Mouse (Mus musculus): Measurements from ENCODE around the gene Srrm3. TPM values are rescaled to one million over a fixed set of nuclear protein-coding genes. Genes with fewer than 3 reads are reported as not detected.
A peak's percentile ranks its signal among the peaks of the same experiment; 100 is the strongest.

Srrm3 gene
- polyA plus RNA-seq, 1 experiment: 0.12 TPM

DNA sequence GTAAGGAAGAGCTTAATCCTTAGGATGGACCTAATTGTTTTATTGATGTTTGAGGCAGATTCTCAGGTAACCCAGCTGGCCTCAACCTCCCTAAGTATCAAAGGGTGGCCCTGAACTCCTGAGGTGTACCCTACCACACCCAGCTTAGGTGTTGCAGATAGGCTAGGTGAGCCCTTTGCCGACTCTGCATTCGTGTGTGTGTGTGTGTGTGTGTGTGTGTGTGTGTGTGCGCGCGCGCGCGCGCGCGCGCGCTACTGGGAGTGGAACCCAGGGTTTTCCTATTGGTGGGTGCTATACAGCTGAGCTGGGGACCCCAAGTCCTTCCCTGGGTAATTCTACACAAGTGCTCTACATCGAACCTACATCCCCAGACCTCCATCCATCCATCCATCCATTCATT is 44.8 kb downstream of the Srrm3 start:
- no peaks in the 10 kb centered on the region for H3K36me3 ChIP-seq (ENCODE audit: control insufficient read depth, insufficient read depth, low read length)
- H3K27me3 ChIP-seq (ENCODE audit: control insufficient read depth, insufficient read depth, low read length): no peaks in the 10 kb centered on the region

DNA sequence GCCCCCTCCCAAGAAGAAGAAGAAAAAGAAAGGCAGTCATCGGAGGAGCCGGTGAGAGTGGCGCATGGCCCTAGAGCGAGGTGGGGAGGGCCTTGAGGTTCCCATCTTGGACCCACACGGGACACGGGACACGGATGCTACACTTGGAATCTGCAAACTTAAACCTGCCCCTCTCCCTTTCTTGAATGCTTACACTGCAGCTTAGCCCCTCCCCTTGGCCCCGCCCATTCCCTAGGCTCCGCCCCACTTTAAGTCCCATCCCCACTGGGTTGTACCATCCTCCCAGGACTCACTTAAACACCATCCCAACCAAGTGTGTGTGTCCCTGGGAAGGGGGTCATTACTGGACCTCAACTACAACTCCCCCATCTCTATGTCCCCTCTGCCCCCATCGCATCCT is 45.7 kb downstream of the Srrm3 start:
- TF ChIP-seq POLR2A (IDR thresholded peaks at IDR 0.05; ENCODE audit: control insufficient read depth, low read depth, low read length): no peak
- TF ChIP-seq CTCF (IDR thresholded peaks at IDR 0.05; ENCODE audit: control insufficient read depth, insufficient read depth, insufficient replicate concordance, low read depth, low read length): no peak

More for the DNA sequence above, 44.8 kb downstream of the Srrm3 start:
- no peak for TF ChIP-seq POLR2A (IDR thresholded peaks at IDR 0.05; ENCODE audit: control insufficient read depth, low read depth, low read length)
- TF ChIP-seq CTCF (IDR thresholded peaks at IDR 0.05; ENCODE audit: control insufficient read depth, insufficient read depth, insufficient replicate concordance, low read depth, low read length): no peak
- Histone ChIP-seq H3K4me1 (ENCODE audit: control insufficient read depth, insufficient read depth, low read length) (no peaks in the 10 kb centered on the region), H3K4me3 (ENCODE audit: control insufficient read depth, low read depth, low read length) (no peak overlapping the region), H3K27ac (ENCODE audit: control insufficient read depth, insufficient read depth, low read depth, low read length) (no peak overlapping the region)

DNA sequence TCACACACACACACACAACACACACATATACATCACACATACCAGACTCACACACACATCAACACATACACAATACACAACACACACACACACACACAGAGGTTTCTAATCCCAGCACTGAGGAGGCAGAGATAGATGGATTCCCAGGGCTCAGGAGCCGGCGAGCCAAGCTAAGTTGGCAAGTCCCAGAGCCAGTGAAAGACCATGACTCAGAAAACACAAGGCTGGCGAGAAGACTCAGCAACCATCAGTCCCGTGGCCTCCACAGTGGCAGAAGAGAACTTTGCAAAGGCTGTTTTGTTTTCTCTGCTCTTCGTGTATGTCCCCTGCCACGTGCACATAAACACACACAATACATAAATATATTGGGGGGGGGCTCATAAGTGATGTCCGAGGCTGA is 47.0 kb downstream of the Srrm3 start:
- H3K36me3 ChIP-seq (ENCODE audit: control insufficient read depth, insufficient read depth, low read length): no peaks in the 10 kb centered on the region
- H3K27me3 ChIP-seq (ENCODE audit: control insufficient read depth, insufficient read depth, low read length): no peaks in the 10 kb centered on the region
- no peak overlapping the region for H3K4me3 ChIP-seq (ENCODE audit: control insufficient read depth, low read depth, low read length)
- peaks cover 3% of the 10 kb centered on the region for H3K4me1 ChIP-seq (ENCODE audit: control insufficient read depth, insufficient read depth, low read length)
- no peak overlapping the region for H3K27ac ChIP-seq (ENCODE audit: control insufficient read depth, insufficient read depth, low read depth, low read length)
- TF ChIP-seq POLR2A (IDR thresholded peaks at IDR 0.05; ENCODE audit: control insufficient read depth, low read depth, low read length) (no peak), CTCF (IDR thresholded peaks at IDR 0.05; ENCODE audit: control insufficient read depth, insufficient read depth, insufficient replicate concordance, low read depth, low read length) (no peak)

More for the DNA sequence above, 45.7 kb downstream of the Srrm3 start:
- Histone ChIP-seq H3K27ac (ENCODE audit: control insufficient read depth, insufficient read depth, low read depth, low read length) (no peak overlapping the region), H3K4me3 (ENCODE audit: control insufficient read depth, low read depth, low read length) (no peak overlapping the region), H3K4me1 (ENCODE audit: control insufficient read depth, insufficient read depth, low read length) (peaks cover 3% of the 10 kb centered on the region), H3K27me3 (ENCODE audit: control insufficient read depth, insufficient read depth, low read length) (no peaks in the 10 kb centered on the region), H3K36me3 (ENCODE audit: control insufficient read depth, insufficient read depth, low read length) (no peaks in the 10 kb centered on the region)

DNA sequence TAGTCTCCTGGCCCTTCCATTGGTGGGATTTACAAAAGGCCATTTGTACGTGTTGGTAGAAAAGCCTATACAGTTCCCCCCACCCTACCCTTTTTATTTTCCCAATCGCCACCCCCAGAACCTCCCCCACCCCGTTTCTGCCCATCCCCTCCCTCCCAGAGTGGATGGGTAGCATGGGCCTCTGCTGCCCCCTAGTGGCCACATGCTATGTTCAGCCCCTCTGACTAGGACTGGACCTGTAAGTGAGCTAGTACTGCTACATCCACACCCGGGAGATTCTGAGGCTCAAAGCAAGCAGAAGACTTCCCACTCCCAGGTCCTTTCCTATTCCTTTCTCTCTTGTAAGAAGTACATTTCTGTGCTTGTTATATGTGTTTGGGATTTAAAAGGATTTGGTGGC is 48.5 kb downstream of the Srrm3 start:
- no peaks in the 10 kb centered on the region for H3K36me3 ChIP-seq (ENCODE audit: control insufficient read depth, insufficient read depth, low read length)
- H3K4me3 ChIP-seq (ENCODE audit: control insufficient read depth, low read depth, low read length): no peak overlapping the region
- H3K27ac ChIP-seq (ENCODE audit: control insufficient read depth, insufficient read depth, low read depth, low read length): no peak overlapping the region
- H3K4me1 ChIP-seq (ENCODE audit: control insufficient read depth, insufficient read depth, low read length): peaks cover 3% of the 10 kb centered on the region
- TF ChIP-seq POLR2A (IDR thresholded peaks at IDR 0.05; ENCODE audit: control insufficient read depth, low read depth, low read length) (no peak), CTCF (IDR thresholded peaks at IDR 0.05; ENCODE audit: control insufficient read depth, insufficient read depth, insufficient replicate concordance, low read depth, low read length) (peak; percentile 93; the same call in 1 of the 2 replicates)
- H3K27me3 ChIP-seq (ENCODE audit: control insufficient read depth, insufficient read depth, low read length): no peaks in the 10 kb centered on the region

DNA sequence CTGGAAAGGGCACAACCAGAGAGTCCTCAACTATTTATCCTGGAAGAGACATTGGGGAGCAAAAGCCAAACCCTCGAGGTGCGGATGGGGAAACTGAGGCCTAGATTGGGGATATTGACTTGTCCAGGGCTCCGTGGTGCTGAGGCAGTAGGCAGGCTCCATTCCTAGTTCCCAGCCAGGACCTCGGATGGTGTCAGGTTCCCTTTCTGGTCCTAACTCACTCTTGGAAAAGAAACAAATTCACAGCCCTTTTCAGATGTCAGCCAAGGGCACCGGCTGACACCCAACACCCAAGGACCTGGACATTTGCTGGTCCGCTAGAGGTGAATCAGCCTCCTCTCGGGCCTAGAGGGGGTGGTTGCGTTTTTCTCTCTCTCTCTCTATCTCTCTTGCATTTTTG is 60.0 kb downstream of the Srrm3 start:
- TF ChIP-seq CTCF (IDR thresholded peaks at IDR 0.05; ENCODE audit: control insufficient read depth, insufficient read depth, insufficient replicate concordance, low read depth, low read length): no peak
- TF ChIP-seq POLR2A (IDR thresholded peaks at IDR 0.05; ENCODE audit: control insufficient read depth, low read depth, low read length): no peak
- Histone ChIP-seq H3K36me3 (ENCODE audit: control insufficient read depth, insufficient read depth, low read length) (no peaks in the 10 kb centered on the region), H3K27me3 (ENCODE audit: control insufficient read depth, insufficient read depth, low read length) (peaks cover 6% of the 10 kb centered on the region; the same call in 1 of the 2 replicates), H3K4me3 (ENCODE audit: control insufficient read depth, low read depth, low read length) (no peak overlapping the region), H3K27ac (ENCODE audit: control insufficient read depth, insufficient read depth, low read depth, low read length) (no peak overlapping the region), H3K4me1 (ENCODE audit: control insufficient read depth, insufficient read depth, low read length) (peaks cover 21% of the 10 kb centered on the region)

DNA sequence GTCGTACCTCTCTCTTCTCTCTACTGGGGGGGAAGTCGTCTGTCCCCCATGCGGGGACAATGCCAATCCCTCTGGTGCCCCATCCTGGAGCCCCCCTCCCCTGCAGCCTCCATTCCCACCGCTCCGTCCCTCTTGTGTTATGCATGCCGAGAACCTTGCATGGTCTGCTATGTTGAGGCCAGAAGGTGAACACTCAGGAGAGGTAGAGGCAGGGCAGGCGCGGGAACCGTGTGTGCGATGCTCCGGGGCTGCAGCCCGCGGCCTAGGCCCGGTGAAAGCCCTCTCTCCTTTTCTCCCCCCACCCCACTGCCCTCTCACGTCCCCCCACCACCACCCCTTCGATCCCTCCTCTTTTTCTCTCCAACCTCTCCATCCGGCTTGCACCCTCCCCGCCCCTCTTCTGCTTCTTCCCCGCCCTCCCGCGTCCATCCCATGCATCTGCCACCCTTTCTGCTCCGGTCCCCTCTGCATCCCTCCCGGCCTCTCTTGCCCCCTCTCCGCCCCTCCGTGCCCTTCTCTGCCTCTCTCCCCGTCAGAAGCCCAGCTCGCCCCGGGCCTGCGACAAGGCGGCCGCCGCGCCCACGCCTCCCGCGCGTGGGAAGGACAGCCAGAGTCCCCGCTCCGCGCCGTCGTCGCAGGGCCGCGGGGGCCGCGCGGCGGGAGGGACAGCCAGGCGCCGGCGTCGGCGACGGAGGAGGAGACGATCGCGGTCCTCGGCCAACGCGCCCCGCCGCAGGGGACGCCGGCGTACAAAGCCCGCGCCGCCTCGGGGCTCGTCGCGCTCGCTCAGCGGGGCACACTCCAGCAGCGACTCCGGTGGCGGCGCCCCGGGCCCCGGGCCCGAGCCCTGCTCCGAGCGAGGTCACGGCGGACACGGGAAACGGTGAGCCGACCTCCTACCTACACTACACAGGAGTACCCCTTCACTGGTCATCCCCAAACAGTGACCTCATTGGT is 61.2 kb downstream of the Srrm3 start:
- Histone ChIP-seq H3K36me3 (ENCODE audit: control insufficient read depth, insufficient read depth, low read length) (no peaks in the 10 kb centered on the region), H3K27ac (ENCODE audit: control insufficient read depth, insufficient read depth, low read depth, low read length) (no peak overlapping the region), H3K4me1 (ENCODE audit: control insufficient read depth, insufficient read depth, low read length) (peaks cover 21% of the 10 kb centered on the region), H3K4me3 (ENCODE audit: control insufficient read depth, low read depth, low read length) (peak overlapping the region; percentile 44), H3K27me3 (ENCODE audit: control insufficient read depth, insufficient read depth, low read length) (peaks cover 6% of the 10 kb centered on the region; the same call in 1 of the 2 replicates)
- TF ChIP-seq POLR2A (IDR thresholded peaks at IDR 0.05; ENCODE audit: control insufficient read depth, low read depth, low read length): no peak
- no peak for TF ChIP-seq CTCF (IDR thresholded peaks at IDR 0.05; ENCODE audit: control insufficient read depth, insufficient read depth, insufficient replicate concordance, low read depth, low read length)

DNA sequence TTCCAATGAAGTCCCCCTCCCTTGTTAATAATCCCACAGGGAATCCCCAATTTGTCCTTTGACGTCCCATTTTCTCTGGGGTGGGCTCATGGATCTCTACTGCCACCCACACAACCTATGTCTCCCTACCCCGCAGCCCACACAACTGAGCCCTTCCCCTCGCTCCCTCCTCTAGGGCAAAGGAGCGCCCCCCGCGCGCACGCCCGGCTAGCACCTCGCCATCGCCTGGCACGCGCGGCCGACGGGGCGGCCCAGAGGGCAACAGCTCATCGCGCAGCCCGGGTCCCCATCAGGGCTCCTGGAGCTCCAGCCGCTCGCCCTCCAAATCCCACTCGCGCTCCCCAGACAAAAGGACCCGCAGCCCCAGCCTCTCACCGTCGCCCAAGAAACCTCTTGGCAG is 62.0 kb downstream of the Srrm3 start:
- H3K4me3 ChIP-seq (ENCODE audit: control insufficient read depth, low read depth, low read length): peak overlapping the region; percentile 44
- peaks cover 25% of the 10 kb centered on the region for H3K4me1 ChIP-seq (ENCODE audit: control insufficient read depth, insufficient read depth, low read length)
- H3K27me3 ChIP-seq (ENCODE audit: control insufficient read depth, insufficient read depth, low read length): peaks cover 6% of the 10 kb centered on the region; the same call in 1 of the 2 replicates
- H3K36me3 ChIP-seq (ENCODE audit: control insufficient read depth, insufficient read depth, low read length): no peaks in the 10 kb centered on the region
- TF ChIP-seq POLR2A (IDR thresholded peaks at IDR 0.05; ENCODE audit: control insufficient read depth, low read depth, low read length) (no peak), CTCF (IDR thresholded peaks at IDR 0.05; ENCODE audit: control insufficient read depth, insufficient read depth, insufficient replicate concordance, low read depth, low read length) (no peak)
- no peak overlapping the region for H3K27ac ChIP-seq (ENCODE audit: control insufficient read depth, insufficient read depth, low read depth, low read length)
